Mouse (Mus musculus): ENCODE data around the gene Scube3. TPM values are rescaled to one million over a fixed set of nuclear protein-coding genes. Genes with fewer than 3 reads are reported as not detected.

The Scube3 gene
- total and polyA plus RNA-seq, 2 experiments from 2014 or later = 2.1 to 10.7 TPM

DNA sequence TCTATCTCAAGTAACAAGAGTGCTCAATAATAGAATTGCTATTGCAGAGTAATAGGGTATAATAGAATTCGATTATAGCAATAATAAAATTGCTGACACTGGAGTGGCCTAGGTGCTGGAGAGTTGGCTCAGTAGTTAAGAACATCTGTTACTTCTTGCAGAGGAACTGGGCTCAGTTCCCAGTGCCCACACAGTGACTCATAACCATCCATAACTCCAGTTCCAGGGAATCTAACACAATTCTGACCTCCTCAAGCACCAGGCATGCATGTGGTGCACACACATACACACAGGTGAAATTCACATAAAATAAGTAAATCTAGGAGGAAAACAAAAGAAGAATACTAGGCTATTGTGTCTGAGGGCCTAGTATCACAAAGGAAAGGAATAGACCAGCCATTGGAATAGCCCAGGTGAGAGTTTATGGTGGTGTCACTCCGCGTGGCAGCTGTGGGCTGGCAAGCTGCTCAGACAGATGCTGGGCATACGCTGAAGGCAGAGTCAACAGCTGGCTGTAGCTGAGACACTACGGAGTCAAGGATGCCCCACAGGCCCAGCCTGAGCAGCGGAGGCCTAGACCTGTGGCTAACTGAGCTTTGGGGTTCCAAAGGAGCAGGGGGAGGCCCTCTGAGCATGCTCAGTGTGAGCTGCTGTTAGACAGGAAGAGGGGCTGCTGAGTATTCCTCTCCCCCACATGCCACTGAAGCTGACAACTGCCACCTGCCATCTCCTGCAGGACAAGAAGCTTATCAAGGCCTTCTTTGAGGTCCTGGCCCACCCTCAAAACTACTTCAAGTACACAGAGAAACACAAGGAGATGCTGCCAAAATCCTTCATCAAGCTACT is 28.7 kb downstream of the Scube3 start:
- ATAC-seq = no peak
- H3K27ac ChIP-seq = 0 out of 2 replicates have a peak overlapping the region, but pooled peaks have one; percentile 8
- no peaks in the 10 kb centered on the region; the same call in 1 of the 2 replicates for H3K4me1 ChIP-seq (ENCODE audit: insufficient read depth, low read length)
- DNase-seq (ENCODE audit: low spot score) = no peak
- H3K9ac ChIP-seq (replicated peaks; ENCODE audit: low read length) = no peak overlapping the region
- H3K4me3 ChIP-seq (ENCODE audit: low read length) = no peak overlapping the region
- H3K9me3 ChIP-seq (ENCODE audit: low read length) = no peaks in the 10 kb centered on the region
- H3K36me3 ChIP-seq (ENCODE audit: insufficient read depth, low read length) = no peaks in the 10 kb centered on the region; the same call in 1 of the 2 replicates
- H3K4me2 ChIP-seq (ENCODE audit: low read depth, low read length) = no peak overlapping the region
- no peaks in the 10 kb centered on the region for H3K27me3 ChIP-seq (ENCODE audit: insufficient read depth, low read length)
- no peak for TF ChIP-seq CTCF (IDR thresholded peaks at IDR 0.05; ENCODE audit: low read depth)
- WGBS = 77% methylated on average over 6 of the region's 6 CpGs

- 57% methylated on average over 9 of the region's 9 CpGs for WGBS
- H3K9ac ChIP-seq (replicated peaks; ENCODE audit: low read length) = no peak overlapping the region
- no peaks in the 10 kb centered on the region; the same call in 1 of the 2 replicates for H3K36me3 ChIP-seq (ENCODE audit: insufficient read depth, low read length)
- no peak for ATAC-seq
- no peak for TF ChIP-seq CTCF (IDR thresholded peaks at IDR 0.05; ENCODE audit: low read depth)
- no peak overlapping the region for H3K4me3 ChIP-seq (ENCODE audit: low read length)
- H3K27me3 ChIP-seq (ENCODE audit: insufficient read depth, low read length) = no peaks in the 10 kb centered on the region
- H3K4me1 ChIP-seq (ENCODE audit: insufficient read depth, low read length) = no peaks in the 10 kb centered on the region; the same call in 1 of the 2 replicates
- H3K27ac ChIP-seq = no peak overlapping the region
- DNase-seq (ENCODE audit: low spot score) = no peak
- no peaks in the 10 kb centered on the region for H3K9me3 ChIP-seq (ENCODE audit: low read length)
- no peak overlapping the region for H3K4me2 ChIP-seq (ENCODE audit: low read depth, low read length)
Measured at GRCm38 (mm10) chr17:28172690-28173089, 30.7 kb downstream of the Scube3 start.

GRCm38 (mm10) chr17:28176775-28177539 is 35.0 kb downstream of the Scube3 start, which contains the start of gene Zfp523:
Gene Zfp523 (plus strand): TSS chr17:28177129.
- WGBS = under 1% methylated on average over 77 of the region's 82 CpGs
- peak within 1 kb of the TSS; percentile 98 for H3K9ac ChIP-seq (replicated peaks; ENCODE audit: low read length)
- no peaks in the 10 kb centered on the region for H3K9me3 ChIP-seq (ENCODE audit: low read length)
- H3K27me3 ChIP-seq (ENCODE audit: insufficient read depth, low read length) = no peaks in the 10 kb centered on the region
- DNase-seq (ENCODE audit: low spot score) (peak; percentile 96), ATAC-seq (peak; percentile 90)
- peaks cover 4% of the 10 kb centered on the region; the same call in 1 of the 2 replicates for H3K4me1 ChIP-seq (ENCODE audit: insufficient read depth, low read length)
- peak within 1 kb of the TSS; percentile 92 for H3K27ac ChIP-seq
- no peak; the same call in 1 of the 2 replicates for TF ChIP-seq CTCF (IDR thresholded peaks at IDR 0.05; ENCODE audit: low read depth)
- peak within 1 kb of the TSS; percentile 85 for H3K4me3 ChIP-seq (ENCODE audit: low read length)
- H3K4me2 ChIP-seq (ENCODE audit: low read depth, low read length) = peak within 1 kb of the TSS; percentile 87
- H3K36me3 ChIP-seq (ENCODE audit: insufficient read depth, low read length) = no peaks in the 10 kb centered on the region

- Histone ChIP-seq H3K36me3 (ENCODE audit: insufficient read depth, low read length) (no peaks in the 10 kb centered on the region), H3K4me3 (ENCODE audit: low read length) (peak overlapping the region; percentile 85), H3K9ac (replicated peaks; ENCODE audit: low read length) (peak overlapping the region; percentile 98), H3K4me2 (ENCODE audit: low read depth, low read length) (peak overlapping the region; percentile 87), H3K27ac (peak overlapping the region; percentile 92), H3K9me3 (ENCODE audit: low read length) (no peaks in the 10 kb centered on the region), H3K27me3 (ENCODE audit: insufficient read depth, low read length) (no peaks in the 10 kb centered on the region), H3K4me1 (ENCODE audit: insufficient read depth, low read length) (peaks cover 4% of the 10 kb centered on the region; the same call in 1 of the 2 replicates)
- WGBS = 9% methylated on average over 13 of the region's 22 CpGs
- DNase-seq (ENCODE audit: low spot score) (no peak), ATAC-seq (peak; percentile 74)
- no peak for TF ChIP-seq CTCF (IDR thresholded peaks at IDR 0.05; ENCODE audit: low read depth)
Measured at GRCm38 (mm10) chr17:28177540-28178046, 35.7 kb downstream of the Scube3 start.

DNA sequence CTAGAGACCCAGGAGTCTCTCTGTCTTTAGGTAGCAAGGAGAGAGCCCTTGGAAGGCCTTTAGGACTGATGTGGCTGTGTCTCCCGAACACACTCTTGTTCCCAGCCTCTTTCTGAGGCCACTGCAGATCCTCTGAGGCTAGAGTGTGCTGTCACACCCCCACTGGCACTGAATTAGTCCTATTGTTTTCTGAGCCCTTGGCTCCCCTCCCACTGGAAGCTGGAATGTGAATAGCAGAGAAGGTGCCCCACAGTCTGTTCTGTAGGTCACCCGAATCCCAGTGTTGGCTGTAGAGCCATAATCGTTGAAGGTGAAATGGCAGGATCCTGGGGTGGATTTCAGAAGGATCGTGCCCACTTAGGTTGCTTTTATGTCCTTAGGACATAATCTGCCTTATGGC is 38.4 kb downstream of the Scube3 start:
- no peak for TF ChIP-seq CTCF (IDR thresholded peaks at IDR 0.05; ENCODE audit: low read depth)
- WGBS = 33% methylated on average over 4 of the region's 4 CpGs
- DNase-seq (ENCODE audit: low spot score) (no peak), ATAC-seq (no peak)
- no peaks in the 10 kb centered on the region for H3K36me3 ChIP-seq (ENCODE audit: insufficient read depth, low read length)
- H3K4me2 ChIP-seq (ENCODE audit: low read depth, low read length) = no peak overlapping the region
- 0 out of 2 replicates have a peak, but pooled peaks cover 4% of the 10 kb centered on the region for H3K4me1 ChIP-seq (ENCODE audit: insufficient read depth, low read length)
- no peak overlapping the region for H3K4me3 ChIP-seq (ENCODE audit: low read length)
- no peak overlapping the region for H3K27ac ChIP-seq
- no peaks in the 10 kb centered on the region for H3K27me3 ChIP-seq (ENCODE audit: insufficient read depth, low read length)
- H3K9me3 ChIP-seq (ENCODE audit: low read length) = no peaks in the 10 kb centered on the region
- H3K9ac ChIP-seq (replicated peaks; ENCODE audit: low read length) = no peak overlapping the region

DNA sequence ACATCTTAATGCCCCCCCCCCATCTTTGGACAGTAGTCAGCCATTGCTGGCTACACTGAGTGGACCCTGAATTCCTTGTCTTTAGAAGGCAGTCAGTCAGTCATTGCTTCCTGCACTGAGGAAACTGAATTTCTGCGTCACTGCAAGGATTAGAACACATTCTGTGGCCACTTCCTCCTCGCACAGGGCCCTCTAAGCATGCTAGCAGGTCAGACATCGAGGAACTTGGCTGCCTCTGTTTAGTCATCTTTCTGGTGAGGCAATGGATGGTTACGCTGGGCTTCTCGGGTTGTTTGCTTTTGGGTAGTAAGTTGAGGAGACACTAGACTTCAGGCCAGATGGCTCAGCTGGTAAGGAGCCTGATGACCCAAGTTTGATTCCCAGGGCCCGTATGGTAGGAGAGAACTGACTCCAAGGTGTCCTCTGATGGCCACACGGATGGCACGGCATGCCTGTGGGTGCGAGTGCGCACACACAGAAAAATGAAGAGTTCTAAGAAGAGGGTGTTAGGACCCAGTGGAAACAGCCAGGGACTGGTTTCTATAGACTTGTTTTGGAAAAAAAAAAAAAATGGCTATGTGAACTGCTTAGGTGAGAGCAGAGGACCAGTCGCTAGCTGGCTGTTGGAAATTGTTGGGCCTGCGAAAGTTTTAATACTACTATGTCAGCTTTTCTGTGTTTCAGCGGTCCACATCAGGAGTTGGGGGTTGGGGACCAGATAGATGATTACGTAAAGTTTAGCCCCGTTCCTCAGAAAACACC is 39.0 kb downstream of the Scube3 start:
- Histone ChIP-seq H3K4me1 (ENCODE audit: insufficient read depth, low read length) (0 out of 2 replicates have a peak, but pooled peaks cover 4% of the 10 kb centered on the region), H3K9ac (replicated peaks; ENCODE audit: low read length) (no peak overlapping the region), H3K36me3 (ENCODE audit: insufficient read depth, low read length) (no peaks in the 10 kb centered on the region), H3K27ac (no peak overlapping the region), H3K4me2 (ENCODE audit: low read depth, low read length) (no peak overlapping the region), H3K9me3 (ENCODE audit: low read length) (no peaks in the 10 kb centered on the region), H3K27me3 (ENCODE audit: insufficient read depth, low read length) (no peaks in the 10 kb centered on the region), H3K4me3 (ENCODE audit: low read length) (no peak overlapping the region)
- ATAC-seq = no peak
- WGBS = 89% methylated on average over 15 of the region's 15 CpGs
- no peak for TF ChIP-seq CTCF (IDR thresholded peaks at IDR 0.05; ENCODE audit: low read depth)
- DNase-seq (ENCODE audit: low spot score) = no peak

Measured in hindbrain, postnatal 0 days (tissue).